Mouse (Mus musculus) gonadal fat pad, adult 2 months (tissue): Measurements from ENCODE around the gene Prmt3. TPM values are rescaled to one million over a fixed set of nuclear protein-coding genes. Genes with fewer than 3 reads are reported as not detected.

Experiments used
- polyA plus RNA-seq: library from polyadenylated mRNA; depleted of rRNA; stranded (reverse); fragments of >200 nt; gene quantifications from 2 replicates; pipeline ENCODE4 v1.2.3, GENCODE M21; 2012; rRNA removed

The Prmt3 gene
- polyA plus RNA-seq, 1 experiment, result 9.1 TPM

Other genes with a start within 250 kb of the Prmt3 start
- gene Dbx1, start 141.5 kb upstream of the Prmt3 start, polyA plus RNA-seq, result not detected in 2 replicates
- gene Htatip2, start 19.2 kb upstream of the Prmt3 start, polyA plus RNA-seq, result 9.1 and 12.8 TPM in 2 replicates
- gene Slc6a5, start 131.8 kb downstream of the Prmt3 start, polyA plus RNA-seq, result 0.04 and 0.09 TPM in 2 replicates
- gene Nell1, start 196.5 kb downstream of the Prmt3 start, polyA plus RNA-seq, result 0.23 and 0.26 TPM in 2 replicates